Mouse (Mus musculus): Measurements from ENCODE around the gene Gm6217. TPM values are rescaled to one million over a fixed set of nuclear protein-coding genes. Genes with fewer than 3 reads are reported as not detected.
"Not testable (repeated sequence)": the region's sequence is repeated elsewhere in the genome, so short reads cannot be mapped to it uniquely, and the experiment has no call there.

The Gm6217 gene
- polyA plus RNA-seq (2012; rRNA removed) (not detected in 2 replicates), polyA plus RNA-seq (2014; fragmentation: Nextera tagmentation; extraction: Ambion mirVana) (not detected in 2 replicates)

- H3K4me3 ChIP-seq (ENCODE audit: insufficient read depth in 1 of 2, low read depth in 2 of 2, low read length in 2 of 2); H3K27ac ChIP-seq; H3K9me3 ChIP-seq (ENCODE audit: control insufficient read depth, low read length); H3K36me3 ChIP-seq (replicated peaks; ENCODE audit: control insufficient read depth, insufficient read depth, low read depth); H3K9ac ChIP-seq (replicated peaks); DNase-seq (ENCODE audit: low read depth in 3 of 3, low spot score in 3 of 3); H3K4me1 ChIP-seq (replicated peaks; ENCODE audit: control insufficient read depth in 2 of 2, insufficient read depth in 2 of 2, low read length in 1 of 2); ATAC-seq (ENCODE audit: insufficient read depth); H3K4me2 ChIP-seq (ENCODE audit: low read depth); H3K27me3 ChIP-seq (ENCODE audit: control insufficient read depth, insufficient read depth, low read length): not testable (repeated sequence)
- WGBS (ENCODE audit: insufficient replicate concordance), result no CpG with 5 or more reads among the region's 6 CpGs
These were observed at the start of gene Gm6217 for GRCm38 (mm10) chr1:82931326-82931725. TSS of gene Gm6217 (minus strand) at chr1:82931399.

- TF ChIP-seq CTCF (IDR thresholded peaks at IDR 0.05; ENCODE audit: low read depth) (no peak), EP300 (IDR thresholded peaks at IDR 0.05; ENCODE audit: low read depth) (no peak)
- ATAC-seq (ENCODE audit: insufficient read depth) (no peak), DNase-seq (ENCODE audit: low read depth in 3 of 3, low spot score in 3 of 3) (no peak)
- Histone ChIP-seq H3K27me3 (ENCODE audit: control insufficient read depth, insufficient read depth, low read length) (no peaks in the 10 kb centered on the region), H3K4me2 (ENCODE audit: low read depth) (no peak overlapping the region), H3K9ac (replicated peaks) (no peak overlapping the region), H3K9me3 (ENCODE audit: control insufficient read depth, low read length) (no peaks in the 10 kb centered on the region), H3K4me1 (replicated peaks; ENCODE audit: control insufficient read depth in 2 of 2, insufficient read depth in 2 of 2, low read length in 1 of 2) (peaks cover 0 to 7% of the 10 kb centered on the region in 2 experiments; a peak in 3 of 4 replicates), H3K27ac (no peak overlapping the region), H3K4me3 (ENCODE audit: insufficient read depth in 1 of 2, low read depth in 2 of 2, low read length in 2 of 2) (no peak overlapping the region), H3K36me3 (replicated peaks; ENCODE audit: control insufficient read depth, insufficient read depth, low read depth) (no peaks in the 10 kb centered on the region)
These were observed 46.6 kb upstream of the Gm6217 start for GRCm38 (mm10) chr1:82977840-82978239.

DNA sequence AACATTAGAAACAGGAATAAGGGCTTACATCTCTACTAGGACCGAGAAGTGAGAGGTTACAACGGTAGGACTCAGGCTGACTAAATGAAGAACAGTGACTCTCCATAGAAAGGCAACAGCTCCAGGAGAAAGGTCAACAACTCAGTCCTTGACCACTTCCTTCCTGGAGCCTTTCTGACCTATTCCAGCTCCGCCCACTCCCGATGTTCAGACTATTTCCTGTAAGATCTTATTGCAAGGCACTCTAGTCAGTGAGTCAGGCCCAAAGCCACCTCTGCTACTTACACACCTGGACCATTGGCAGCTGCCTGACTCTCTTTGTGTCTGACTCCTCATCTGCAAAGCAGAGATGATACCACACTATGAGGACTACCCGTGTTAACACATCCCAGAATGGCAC, 44.6 kb upstream of the Gm6217 start:
- Histone ChIP-seq H3K4me1 (replicated peaks; ENCODE audit: control insufficient read depth in 2 of 2, insufficient read depth in 2 of 2, low read length in 1 of 2) (peaks cover 0 to 7% of the 10 kb centered on the region in 2 experiments; a peak in 3 of 4 replicates), H3K27ac (no peak overlapping the region), H3K27me3 (ENCODE audit: control insufficient read depth, insufficient read depth, low read length) (no peaks in the 10 kb centered on the region), H3K9ac (replicated peaks) (no peak overlapping the region), H3K9me3 (ENCODE audit: control insufficient read depth, low read length) (no peaks in the 10 kb centered on the region), H3K36me3 (replicated peaks; ENCODE audit: control insufficient read depth, insufficient read depth, low read depth) (no peaks in the 10 kb centered on the region), H3K4me3 (ENCODE audit: insufficient read depth in 1 of 2, low read depth in 2 of 2, low read length in 2 of 2) (no peak overlapping the region), H3K4me2 (ENCODE audit: low read depth) (no peak overlapping the region)
- TF ChIP-seq CTCF (IDR thresholded peaks at IDR 0.05; ENCODE audit: low read depth), result no peak
- no peak for TF ChIP-seq EP300 (IDR thresholded peaks at IDR 0.05; ENCODE audit: low read depth)
- ATAC-seq (ENCODE audit: insufficient read depth) (no peak), DNase-seq (ENCODE audit: low read depth in 3 of 3, low spot score in 3 of 3) (no peak)
- 24% methylated on average over 5 of the region's 5 CpGs for WGBS (ENCODE audit: insufficient replicate concordance)

DNA sequence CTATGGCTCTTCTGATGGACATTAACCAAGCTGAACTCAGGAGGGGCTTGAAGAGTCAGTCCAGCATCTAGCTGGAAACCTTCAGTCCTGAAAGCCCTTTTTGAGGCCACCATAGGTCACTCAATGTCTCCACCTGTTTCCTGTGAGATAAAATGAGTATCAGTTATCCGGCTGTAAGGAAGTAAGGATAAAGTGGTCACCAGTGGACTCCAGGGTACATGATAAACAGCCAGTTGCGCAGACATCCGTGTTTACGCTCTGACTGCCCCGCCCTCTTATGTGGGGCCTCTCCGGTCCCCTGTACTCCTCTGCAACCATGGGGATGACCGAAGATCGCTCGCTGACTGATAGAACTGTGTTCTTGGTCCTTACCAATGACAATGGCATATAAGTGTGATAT, 43.1 kb upstream of the Gm6217 start:
- WGBS (ENCODE audit: insufficient replicate concordance), result 10% methylated on average over 9 of the region's 9 CpGs
- H3K4me2 ChIP-seq (ENCODE audit: low read depth), result no peak overlapping the region
- DNase-seq (ENCODE audit: low read depth in 3 of 3, low spot score in 3 of 3) (peak; percentile 9 to 17 (median 11)), ATAC-seq (ENCODE audit: insufficient read depth) (peak; percentile 74)
- no peaks in the 10 kb centered on the region for H3K9me3 ChIP-seq (ENCODE audit: control insufficient read depth, low read length)
- no peak overlapping the region for H3K27ac ChIP-seq
- H3K9ac ChIP-seq (replicated peaks), result no peak overlapping the region
- H3K36me3 ChIP-seq (replicated peaks; ENCODE audit: control insufficient read depth, insufficient read depth, low read depth), result no peaks in the 10 kb centered on the region
- peaks cover 0 to 7% of the 10 kb centered on the region in 2 experiments; a peak in 3 of 4 replicates for H3K4me1 ChIP-seq (replicated peaks; ENCODE audit: control insufficient read depth in 2 of 2, insufficient read depth in 2 of 2, low read length in 1 of 2)
- H3K4me3 ChIP-seq (ENCODE audit: insufficient read depth in 1 of 2, low read depth in 2 of 2, low read length in 2 of 2), result no peak overlapping the region
- TF ChIP-seq CTCF (IDR thresholded peaks at IDR 0.05; ENCODE audit: low read depth), result no peak
- no peak; the same call in 1 of the 2 replicates for TF ChIP-seq EP300 (IDR thresholded peaks at IDR 0.05; ENCODE audit: low read depth)
- no peaks in the 10 kb centered on the region for H3K27me3 ChIP-seq (ENCODE audit: control insufficient read depth, insufficient read depth, low read length)

DNA sequence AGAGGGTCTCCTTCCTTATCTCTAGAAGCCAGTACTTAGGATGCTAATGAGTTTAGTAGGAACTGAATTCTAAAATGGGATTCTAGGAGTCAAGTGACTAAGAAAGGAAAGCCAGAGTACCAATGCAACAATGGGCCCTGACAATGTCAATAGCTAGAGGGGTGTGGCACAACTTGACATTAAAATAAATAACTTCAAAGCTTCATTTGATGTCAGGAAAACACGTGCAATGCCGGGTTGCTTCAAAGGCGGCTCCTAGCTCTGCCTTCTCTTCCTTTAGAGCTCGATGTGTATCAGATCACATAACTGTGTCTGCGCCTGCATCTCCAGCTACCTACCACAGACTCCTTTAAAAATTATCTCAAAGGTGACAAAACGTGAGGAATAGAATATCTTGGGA, 42.7 kb upstream of the Gm6217 start:
- H3K36me3 ChIP-seq (replicated peaks; ENCODE audit: control insufficient read depth, insufficient read depth, low read depth), result no peaks in the 10 kb centered on the region
- H3K4me1 ChIP-seq (replicated peaks; ENCODE audit: control insufficient read depth in 2 of 2, insufficient read depth in 2 of 2, low read length in 1 of 2), result peaks cover 0 to 7% of the 10 kb centered on the region in 2 experiments; a peak in 3 of 4 replicates
- H3K4me3 ChIP-seq (ENCODE audit: insufficient read depth in 1 of 2, low read depth in 2 of 2, low read length in 2 of 2), result no peak overlapping the region
- H3K9me3 ChIP-seq (ENCODE audit: control insufficient read depth, low read length), result no peaks in the 10 kb centered on the region
- 18% methylated on average over 6 of the region's 6 CpGs for WGBS (ENCODE audit: insufficient replicate concordance)
- no peak overlapping the region for H3K4me2 ChIP-seq (ENCODE audit: low read depth)
- DNase-seq (ENCODE audit: low read depth in 3 of 3, low spot score in 3 of 3) (no peak), ATAC-seq (ENCODE audit: insufficient read depth) (no peak)
- H3K27me3 ChIP-seq (ENCODE audit: control insufficient read depth, insufficient read depth, low read length), result no peaks in the 10 kb centered on the region
- TF ChIP-seq CTCF (IDR thresholded peaks at IDR 0.05; ENCODE audit: low read depth), result no peak
- no peak for TF ChIP-seq EP300 (IDR thresholded peaks at IDR 0.05; ENCODE audit: low read depth)
- no peak overlapping the region for H3K9ac ChIP-seq (replicated peaks)
- no peak overlapping the region for H3K27ac ChIP-seq

All from liver, embryonic 14.5 days (tissue).